Mouse (Mus musculus) brain, embryonic 14.5 days (tissue): Measurements from ENCODE around the gene Pnkd.

Source experiments
- CTCF ChIP-seq: fragments of 200-500 bp; IDR thresholded peaks from 2 replicates; pipeline ENCODE4 v1.5.1; 2012; ENCODE audit warnings: inconsistent platforms, mild to moderate bottlenecking, moderate library complexity, borderline replicate concordance; ENCODE audit not compliant: insufficient read depth, insufficient read length; ENCODE audit errors: extremely low read depth
- POLR2A ChIP-seq: fragments of 200-500 bp; IDR thresholded peaks from 2 replicates; pipeline ENCODE4 v1.6.1; 2012; ENCODE audit warnings: mild to moderate bottlenecking, inconsistent platforms, borderline replicate concordance; ENCODE audit not compliant: poor library complexity, insufficient read depth, insufficient read length, severe bottlenecking; ENCODE audit errors: extremely low read depth

GRCm38 (mm10) chr1:74268750-74269149 is 16.0 kb upstream of the Pnkd start:
- no peak for TF ChIP-seq POLR2A
- no peak for TF ChIP-seq CTCF
